Mouse (Mus musculus): ENCODE measurements around the gene Met. TPM values are rescaled to one million over a fixed set of nuclear protein-coding genes. Genes with fewer than 3 reads are reported as not detected.

Met gene
- polyA plus RNA-seq, 1 experiment from 2014 or later, result 4.5 TPM

DNA sequence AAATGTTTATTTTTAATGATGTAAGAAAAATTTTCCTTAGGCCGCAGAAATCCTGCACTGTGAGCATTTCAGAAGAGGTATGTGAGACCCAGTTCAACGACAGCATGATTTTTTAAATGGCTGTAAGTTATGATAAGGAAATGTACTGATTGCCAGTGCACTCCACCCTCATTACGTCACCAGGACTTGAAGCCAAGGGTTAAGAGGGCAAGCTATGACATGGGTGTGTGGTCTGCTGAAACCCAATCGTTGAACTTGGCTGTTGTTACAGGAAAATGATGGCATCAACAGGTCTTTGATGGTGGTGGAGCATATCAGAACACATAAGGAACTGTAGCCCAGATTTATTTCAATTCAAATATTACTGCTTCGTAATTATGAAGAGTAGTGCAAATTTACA, 109.6 kb downstream of the Met start:
- H3K4me3 ChIP-seq (ENCODE audit: low read depth, low read length), result no peak overlapping the region
- 35% methylated on average over 5 of the region's 5 CpGs for WGBS
- no peak overlapping the region for H3K9ac ChIP-seq (ENCODE audit: low read length)
- H3K36me3 ChIP-seq (ENCODE audit: control insufficient read depth, insufficient read depth, low read length), result no peaks in the 10 kb centered on the region
- TF ChIP-seq CTCF (IDR thresholded peaks at IDR 0.05; ENCODE audit: low read depth) (no peak), EP300 (optimal IDR thresholded peaks at IDR 0.05) (no peak)
- peak; percentile 71; the same call in 1 of the 2 replicates for ATAC-seq (ENCODE audit: low FRiP score, low TSS enrichment)
- DNase-seq (ENCODE audit: low spot score), result peak; percentile 25
- H3K27me3 ChIP-seq (ENCODE audit: control insufficient read depth, insufficient read depth, low read length), result no peaks in the 10 kb centered on the region
- H3K27ac ChIP-seq (replicated peaks), result no peak overlapping the region
- H3K9me3 ChIP-seq (ENCODE audit: control insufficient read depth, low read length), result 0 out of 2 replicates have a peak, but pooled peaks cover 2% of the 10 kb centered on the region
- no peak overlapping the region for H3K4me2 ChIP-seq (replicated peaks; ENCODE audit: low read depth)
- H3K4me1 ChIP-seq (replicated peaks; ENCODE audit: control insufficient read depth, insufficient read depth), result no peaks in the 10 kb centered on the region

DNA sequence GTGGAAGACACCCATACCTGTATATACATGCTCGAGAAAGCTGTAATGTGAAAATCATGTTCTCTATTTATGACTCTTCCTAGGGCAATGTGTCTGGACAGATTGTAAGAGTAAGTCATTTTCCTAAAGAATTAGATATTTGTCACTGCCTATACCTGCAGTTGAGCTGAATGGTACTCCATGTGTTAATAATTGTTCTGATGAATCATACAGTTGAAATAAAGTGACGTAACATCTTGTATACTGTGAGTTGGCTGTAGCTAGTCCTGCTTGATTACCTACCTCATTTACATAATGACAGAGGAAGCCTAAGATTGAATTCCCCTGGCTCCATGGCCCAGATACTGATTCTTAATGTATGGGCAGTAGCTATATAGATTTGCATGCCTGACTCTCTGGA, 110.1 kb downstream of the Met start:
- H3K4me3 ChIP-seq (ENCODE audit: low read depth, low read length), result no peak overlapping the region
- H3K4me1 ChIP-seq (replicated peaks; ENCODE audit: control insufficient read depth, insufficient read depth), result no peaks in the 10 kb centered on the region
- TF ChIP-seq CTCF (IDR thresholded peaks at IDR 0.05; ENCODE audit: low read depth) (no peak), EP300 (optimal IDR thresholded peaks at IDR 0.05) (no peak)
- no peak overlapping the region for H3K4me2 ChIP-seq (replicated peaks; ENCODE audit: low read depth)
- no peak overlapping the region for H3K27ac ChIP-seq (replicated peaks)
- ATAC-seq (ENCODE audit: low FRiP score, low TSS enrichment), result peak; percentile 65
- no peaks in the 10 kb centered on the region for H3K27me3 ChIP-seq (ENCODE audit: control insufficient read depth, insufficient read depth, low read length)
- 0 out of 2 replicates have a peak, but pooled peaks cover 2% of the 10 kb centered on the region for H3K9me3 ChIP-seq (ENCODE audit: control insufficient read depth, low read length)
- H3K36me3 ChIP-seq (ENCODE audit: control insufficient read depth, insufficient read depth, low read length), result no peaks in the 10 kb centered on the region
- 70% methylated on average over 2 of the region's 2 CpGs for WGBS
- DNase-seq (ENCODE audit: low spot score), result no peak
- no peak overlapping the region for H3K9ac ChIP-seq (ENCODE audit: low read length)

DNA sequence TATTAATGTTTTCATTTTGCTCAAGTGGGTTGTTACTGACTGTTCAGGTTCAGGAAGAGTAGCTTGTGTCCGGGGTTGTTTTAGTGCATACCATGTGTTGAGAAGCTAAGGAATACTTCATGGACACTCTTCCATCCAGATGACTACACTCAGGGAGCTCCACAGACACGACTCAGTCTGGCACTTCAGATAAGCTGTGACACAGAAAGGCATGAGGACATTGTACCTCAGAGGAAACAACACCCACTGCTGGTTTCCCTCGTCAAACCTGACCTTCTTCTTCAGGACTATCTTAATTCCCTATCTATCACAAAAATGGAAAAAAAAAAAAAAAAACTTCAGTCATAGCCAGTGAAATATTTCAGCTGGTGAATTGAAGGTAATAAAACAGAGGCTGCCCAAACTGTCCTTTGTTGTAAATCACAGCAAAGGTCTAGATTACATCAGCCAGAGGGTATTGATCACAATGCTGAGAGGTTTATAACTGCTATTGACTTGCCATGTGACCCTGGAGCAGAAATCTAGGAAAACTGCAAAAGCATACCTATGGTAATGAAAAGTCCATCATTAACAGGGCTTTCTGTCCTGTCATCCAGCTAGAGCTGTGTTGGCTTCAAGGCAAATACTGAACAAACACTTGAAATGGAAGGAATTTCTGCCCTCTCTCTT, 114.6 kb downstream of the Met start:
- DNase-seq (ENCODE audit: low spot score), result no peak
- WGBS, result 48% methylated on average over 3 of the region's 3 CpGs
- no peak overlapping the region for H3K27ac ChIP-seq (replicated peaks)
- no peak for ATAC-seq (ENCODE audit: low FRiP score, low TSS enrichment)
- no peaks in the 10 kb centered on the region for H3K36me3 ChIP-seq (ENCODE audit: control insufficient read depth, insufficient read depth, low read length)
- no peak overlapping the region for H3K4me3 ChIP-seq (ENCODE audit: low read depth, low read length)
- no peaks in the 10 kb centered on the region for H3K4me1 ChIP-seq (replicated peaks; ENCODE audit: control insufficient read depth, insufficient read depth)
- H3K9me3 ChIP-seq (ENCODE audit: control insufficient read depth, low read length), result 0 out of 2 replicates have a peak, but pooled peaks cover 2% of the 10 kb centered on the region
- H3K27me3 ChIP-seq (ENCODE audit: control insufficient read depth, insufficient read depth, low read length), result no peaks in the 10 kb centered on the region
- TF ChIP-seq EP300 (optimal IDR thresholded peaks at IDR 0.05) (no peak), CTCF (IDR thresholded peaks at IDR 0.05; ENCODE audit: low read depth) (no peak)
- no peak overlapping the region for H3K4me2 ChIP-seq (replicated peaks; ENCODE audit: low read depth)
- H3K9ac ChIP-seq (ENCODE audit: low read length), result no peak overlapping the region

DNA sequence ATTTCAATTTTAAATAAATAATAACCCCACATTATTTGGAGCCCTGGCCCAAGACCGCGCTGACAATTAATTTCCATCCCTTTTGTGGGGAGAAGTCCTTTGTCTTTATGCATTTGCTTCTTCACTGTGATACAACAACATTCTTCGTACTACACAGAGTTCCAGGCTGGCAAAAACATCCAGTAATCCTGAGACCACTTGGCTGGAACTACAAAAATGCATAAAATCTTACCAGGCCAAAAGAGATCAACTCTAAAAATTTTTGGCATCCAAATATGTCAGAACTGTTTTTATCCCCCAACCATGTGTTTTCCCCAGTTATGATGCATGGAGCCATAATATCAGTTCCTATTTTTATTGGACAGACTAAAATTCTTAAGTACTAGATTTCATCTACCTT, 116.7 kb downstream of the Met start:
- Histone ChIP-seq H3K36me3 (ENCODE audit: control insufficient read depth, insufficient read depth, low read length) (no peaks in the 10 kb centered on the region), H3K4me2 (replicated peaks; ENCODE audit: low read depth) (no peak overlapping the region), H3K4me3 (ENCODE audit: low read depth, low read length) (no peak overlapping the region), H3K27ac (replicated peaks) (no peak overlapping the region), H3K4me1 (replicated peaks; ENCODE audit: control insufficient read depth, insufficient read depth) (no peaks in the 10 kb centered on the region), H3K9ac (ENCODE audit: low read length) (no peak overlapping the region), H3K9me3 (ENCODE audit: control insufficient read depth, low read length) (no peaks in the 10 kb centered on the region), H3K27me3 (ENCODE audit: control insufficient read depth, insufficient read depth, low read length) (no peaks in the 10 kb centered on the region)
- 82% methylated on average over 3 of the region's 3 CpGs for WGBS
- no peak for DNase-seq (ENCODE audit: low spot score)
- ATAC-seq (ENCODE audit: low FRiP score, low TSS enrichment), result no peak
- no peak for TF ChIP-seq EP300 (optimal IDR thresholded peaks at IDR 0.05)
- TF ChIP-seq CTCF (IDR thresholded peaks at IDR 0.05; ENCODE audit: low read depth), result no peak

DNA sequence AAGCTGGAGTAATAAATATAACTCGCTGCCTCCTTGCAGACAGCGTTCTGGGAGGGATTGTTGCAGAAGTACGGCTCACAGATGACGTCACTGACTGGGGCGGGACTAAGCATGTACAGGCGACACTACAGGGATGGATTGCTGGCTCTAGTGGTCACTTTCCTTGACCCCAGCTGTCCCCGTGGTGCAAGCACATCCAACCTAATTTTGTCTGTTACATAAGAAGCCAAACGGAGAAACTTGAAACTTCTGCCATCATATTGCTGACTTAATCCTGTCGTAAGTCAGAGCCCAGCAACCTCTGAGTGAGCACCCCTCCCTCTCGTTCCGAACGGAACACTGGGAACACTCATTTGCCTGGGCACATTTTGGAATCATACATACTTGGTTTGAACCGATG, 120.4 kb downstream of the Met start:
- Histone ChIP-seq H3K27ac (replicated peaks) (no peak overlapping the region), H3K36me3 (ENCODE audit: control insufficient read depth, insufficient read depth, low read length) (no peaks in the 10 kb centered on the region), H3K4me1 (replicated peaks; ENCODE audit: control insufficient read depth, insufficient read depth) (no peaks in the 10 kb centered on the region), H3K9me3 (ENCODE audit: control insufficient read depth, low read length) (no peaks in the 10 kb centered on the region), H3K4me2 (replicated peaks; ENCODE audit: low read depth) (peak overlapping the region; percentile 50), H3K9ac (ENCODE audit: low read length) (0 out of 2 replicates have a peak overlapping the region, but pooled peaks have one; percentile 8), H3K4me3 (ENCODE audit: low read depth, low read length) (peak overlapping the region; percentile 26), H3K27me3 (ENCODE audit: control insufficient read depth, insufficient read depth, low read length) (no peaks in the 10 kb centered on the region)
- peak; percentile 68 for DNase-seq (ENCODE audit: low spot score)
- ATAC-seq (ENCODE audit: low FRiP score, low TSS enrichment), result peak; percentile 80; the same call in 1 of the 2 replicates
- no peak for TF ChIP-seq EP300 (optimal IDR thresholded peaks at IDR 0.05)
- TF ChIP-seq CTCF (IDR thresholded peaks at IDR 0.05; ENCODE audit: low read depth), result peak; percentile 0; the same call in 1 of the 2 replicates
- 14% methylated on average over 13 of the region's 13 CpGs for WGBS
